Mouse (Mus musculus): ENCODE measurements around the gene Rnf44.

- TF ChIP-seq GATA1 (IDR thresholded peaks at IDR 0.05; ENCODE audit: borderline replicate concordance, low read length) (no peak), FLI1 (IDR thresholded peaks at IDR 0.05; ENCODE audit: low read length) (no peak)
Measured at GRCm38 (mm10) chr13:54681291-54681690, 12.4 kb downstream of the Rnf44 start.

All from megakaryocyte, embryonic 14.5 days (primary cell).